Mouse (Mus musculus) bone marrow macrophage, adult 2 months (primary cell): ENCODE measurements around the gene Sptssb.

Experiments used
- CTCF ChIP-seq: IDR thresholded peaks from 2 replicates; pipeline ENCODE4 v1.5.1; 2012; ENCODE audit warnings: low read depth, mild to moderate bottlenecking, low read length, moderate library complexity
- POLR2A ChIP-seq: IDR thresholded peaks from 2 replicates; pipeline ENCODE4 v1.6.1; 2012; ENCODE audit warnings: mild to moderate bottlenecking, low read depth, low read length, borderline replicate concordance

GRCm38 (mm10) chr3:69902787-69903477 lies 43.2 kb upstream of the Sptssb start:
- TF ChIP-seq CTCF (no peak), POLR2A (no peak)
